9 mouse cellular contexts compared by ENCODE assay signal in genomic region chr13:17772574-17772973, GRCm38 (mm10). TPM values are rescaled to one million over a fixed set of nuclear protein-coding genes. Genes with fewer than 3 reads are reported as not detected.
A peak's percentile ranks its signal among the peaks of the same experiment; 100 is the strongest.
DNase-seq lines count a peak whose midpoint lies in the region; ATAC-seq and TF ChIP-seq lines count a peak whose summit lies in the region.
"Had no signal": no experiment of that assay in that cellular context is flagged by ENCODE, and none has a peak within 500 bp of the region (broad histone marks: within the 10 kb centered on the region; RNA-seq: fewer than 3 reads in every experiment).

No protein-coding gene starts in this region.

- 0 out of 2 replicates have a peak overlapping the region, but pooled peaks have one; percentile 21 for H3K27ac ChIP-seq in hindbrain, embryonic 16.5 days (ENCODE audit: low read depth, low read length)
- H3K27ac ChIP-seq in hindbrain, embryonic 11.5 days (ENCODE audit: low read depth, low read length) = no peak overlapping the region
- H3K27ac ChIP-seq in forebrain, postnatal 0 days (ENCODE audit: low read depth, low read length) = peak overlapping the region; percentile 45; the same call in 1 of the 2 replicates
- H3K27ac ChIP-seq in heart, embryonic 12.5 days (ENCODE audit: poor library complexity, severe bottlenecking) = no peak overlapping the region
- no peak overlapping the region for H3K27ac ChIP-seq in thymus, adult 2 months (ENCODE audit: control insufficient read depth, insufficient read depth, low read length)

- H3K36me3 ChIP-seq in hindbrain, embryonic 16.5 days (ENCODE audit: control insufficient read depth, insufficient read depth, low read length) = no peaks in the 10 kb centered on the region
- peaks cover 4% of the 10 kb centered on the region; the same call in 1 of the 2 replicates for H3K36me3 ChIP-seq in hindbrain, embryonic 11.5 days (ENCODE audit: control insufficient read depth, insufficient read depth, low read length)
- 0 out of 2 replicates have a peak, but pooled peaks cover 5% of the 10 kb centered on the region for H3K36me3 ChIP-seq in forebrain, postnatal 0 days (ENCODE audit: insufficient read depth)
- H3K36me3 ChIP-seq in heart, embryonic 12.5 days = peaks cover 10% of the 10 kb centered on the region
- peaks cover 11% of the 10 kb centered on the region for H3K36me3 ChIP-seq in thymus, adult 2 months (ENCODE audit: control insufficient read depth, insufficient read depth, low read length)

- no peak overlapping the region for H3K4me3 ChIP-seq in hindbrain, embryonic 16.5 days (ENCODE audit: low read length)
- H3K4me3 ChIP-seq in hindbrain, embryonic 11.5 days (ENCODE audit: low read depth, low read length) = no peak overlapping the region
- no peak overlapping the region for H3K4me3 ChIP-seq in forebrain, postnatal 0 days (ENCODE audit: low read depth, low read length)
- H3K4me3 ChIP-seq in heart, embryonic 12.5 days = no peak overlapping the region
- H3K4me3 ChIP-seq in thymus, adult 2 months (ENCODE audit: control insufficient read depth, insufficient read depth, low read length) = no peak overlapping the region

- peaks cover 3% of the 10 kb centered on the region; the same call in 1 of the 2 replicates for H3K4me1 ChIP-seq in hindbrain, embryonic 16.5 days (ENCODE audit: control insufficient read depth, insufficient read depth, low read depth, low read length)
- H3K4me1 ChIP-seq in hindbrain, embryonic 11.5 days (replicated peaks; ENCODE audit: control insufficient read depth, insufficient read depth, low read length) = no peaks in the 10 kb centered on the region
- peaks cover 3% of the 10 kb centered on the region; the same call in 1 of the 2 replicates for H3K4me1 ChIP-seq in forebrain, postnatal 0 days (ENCODE audit: insufficient read depth)
- peaks cover 7% of the 10 kb centered on the region for H3K4me1 ChIP-seq in heart, embryonic 12.5 days (replicated peaks)
- H3K4me1 ChIP-seq in thymus, adult 2 months (replicated peaks; ENCODE audit: control insufficient read depth, insufficient read depth, low read length) = no peaks in the 10 kb centered on the region

- no peak for ATAC-seq in hindbrain, embryonic 16.5 days
- no peak for ATAC-seq in hindbrain, embryonic 11.5 days (ENCODE audit: low FRiP score)
- peak; percentile 78 for ATAC-seq in forebrain, postnatal 0 days
- no peak for ATAC-seq in heart, embryonic 12.5 days (ENCODE audit: insufficient number of reproducible peaks, low FRiP score)

- no peak overlapping the region for H3K9ac ChIP-seq in hindbrain, embryonic 16.5 days (ENCODE audit: low read depth, low read length)
- H3K9ac ChIP-seq in hindbrain, embryonic 11.5 days (ENCODE audit: low read depth, low read length) = no peak overlapping the region
- H3K9ac ChIP-seq in forebrain, postnatal 0 days = no peak overlapping the region
- H3K9ac ChIP-seq in heart, embryonic 12.5 days = no peak overlapping the region

- no peak for DNase-seq in hindbrain, embryonic 11.5 days (ENCODE audit: low spot score)
- peak; percentile 49 for DNase-seq in forebrain, postnatal 0 days
- DNase-seq in layer of hippocampus, postnatal 10 days (ENCODE audit: low spot score in 2 of 2) = peak; percentile 8 to 20
- peak; percentile 62 for DNase-seq in right cerebral cortex, adult 18-20 months
- DNase-seq in thymus, adult 2 months = no peak
- DNase-seq in heart, postnatal 25 days (ENCODE audit: low spot score) = no peak
- DNase-seq: kidney, adult 9 months had no signal

- TF ChIP-seq POLR2A in thymus, adult 2 months (IDR thresholded peaks at IDR 0.05; ENCODE audit: control insufficient read depth, extremely low read depth, insufficient read depth, low read length, poor library complexity) = no peak

- H3K4me2 ChIP-seq in hindbrain, embryonic 16.5 days (ENCODE audit: low read length) = no peak overlapping the region
- H3K4me2 ChIP-seq in hindbrain, embryonic 11.5 days (replicated peaks; ENCODE audit: low read depth, low read length) = no peak overlapping the region
- no peak overlapping the region for H3K4me2 ChIP-seq in forebrain, postnatal 0 days (ENCODE audit: low read depth)
- no peak overlapping the region for H3K4me2 ChIP-seq in heart, embryonic 12.5 days

- 62% methylated on average over 6 of the region's 6 CpGs for WGBS in hindbrain, embryonic 16.5 days
- WGBS in hindbrain, embryonic 11.5 days = 82% methylated on average over 6 of the region's 6 CpGs
- WGBS in forebrain, postnatal 0 days = 35% methylated on average over 6 of the region's 6 CpGs
- 79% methylated on average over 6 of the region's 6 CpGs for WGBS in heart, embryonic 12.5 days
- WGBS in thymus, adult 2 months = 89% methylated on average over 6 of the region's 6 CpGs

- intact Hi-C loops in heart, postnatal 25 days (cut with DNase I) = no loop called here

- no peak for TF ChIP-seq CTCF in forebrain, postnatal 0 days (IDR thresholded peaks at IDR 0.05; ENCODE audit: low read depth)
- no peak for TF ChIP-seq CTCF in thymus, adult 2 months (IDR thresholded peaks at IDR 0.05; ENCODE audit: borderline replicate concordance, control insufficient read depth, extremely low read depth, insufficient read depth, low read length, poor library complexity)

- H3K27me3 ChIP-seq in hindbrain, embryonic 16.5 days (replicated peaks; ENCODE audit: control insufficient read depth, insufficient read depth, low read length) = no peaks in the 10 kb centered on the region
- no peaks in the 10 kb centered on the region for H3K27me3 ChIP-seq in hindbrain, embryonic 11.5 days (ENCODE audit: control insufficient read depth, insufficient read depth, low read length)
- H3K27me3 ChIP-seq in forebrain, postnatal 0 days (ENCODE audit: insufficient read depth, low read length) = no peaks in the 10 kb centered on the region
- no peaks in the 10 kb centered on the region for H3K27me3 ChIP-seq in heart, embryonic 12.5 days (replicated peaks)
- no peaks in the 10 kb centered on the region for H3K27me3 ChIP-seq in thymus, adult 2 months (ENCODE audit: control insufficient read depth, insufficient read depth, low read length)

- no peaks in the 10 kb centered on the region for H3K9me3 ChIP-seq in hindbrain, embryonic 16.5 days (ENCODE audit: control insufficient read depth, low read length)
- no peaks in the 10 kb centered on the region for H3K9me3 ChIP-seq in hindbrain, embryonic 11.5 days (ENCODE audit: control insufficient read depth, low read length)
- H3K9me3 ChIP-seq in forebrain, postnatal 0 days (ENCODE audit: low read length) = no peaks in the 10 kb centered on the region
- no peaks in the 10 kb centered on the region for H3K9me3 ChIP-seq in heart, embryonic 12.5 days (replicated peaks)

RNA-seq across cellular contexts. Expression of gene Cdk13, which starts 32.3 kb away (rescaled TPM):
- 9.0 and 9.5 TPM in 2 replicates for polyA plus RNA-seq in hindbrain, embryonic 16.5 days (2015; fragmentation: Nextera tagmentation; extraction: Ambion mirVana)
- polyA plus RNA-seq in hindbrain, embryonic 11.5 days (2014; fragmentation: Nextera tagmentation; extraction: Ambion mirVana) = 19.4 and 27.5 TPM in 2 replicates
- total RNA-seq in forebrain, postnatal 0 days (2014; rRNA removed) = 88.0 and 98.3 TPM in 2 replicates
- 7.5 and 9.5 TPM in 2 replicates for polyA plus RNA-seq in forebrain, postnatal 0 days (2015; fragmentation: Nextera tagmentation; extraction: Ambion mirVana)
- total RNA-seq in layer of hippocampus, postnatal 10 days (2021) = 10 to 100 TPM; 52.6 to 57.5 TPM
- polyA plus RNA-seq in heart, embryonic 12.5 days (2016; fragmentation: Nextera tagmentation; extraction: Ambion mirVana) = 13.0 and 18.6 TPM in 2 replicates
- polyA plus RNA-seq in thymus, adult 2 months (2012; rRNA removed) = 90.7 and 116 TPM in 2 replicates
- 10 to 100 TPM; 22.3 to 28.9 TPM for total RNA-seq in heart, postnatal 25 days (2021)

Comparison
In these comparisons a context has a peak if more than half of its experiments do, and no peak if none do; other contexts are left out.
1. H3K27ac ChIP-seq: peak in hindbrain, embryonic 16.5 days (single experiment) and forebrain, postnatal 0 days (single experiment); none in hindbrain, embryonic 11.5 days (single experiment), heart, embryonic 12.5 days (single experiment) and thymus, adult 2 months (single experiment).
2. DNase-seq: peak in forebrain, postnatal 0 days (single experiment), layer of hippocampus, postnatal 10 days (2 of 2) and right cerebral cortex, adult 18-20 months (single experiment); none in hindbrain, embryonic 11.5 days (single experiment), thymus, adult 2 months (single experiment) and heart, postnatal 25 days (single experiment).